Mouse (Mus musculus) forebrain, embryonic 12.5 days (tissue): Measurements from ENCODE around the gene Evi2. TPM values are rescaled to one million over a fixed set of nuclear protein-coding genes. Genes with fewer than 3 reads are reported as not detected.

Experiments used
- ATAC-seq: fragments of 200-750 bp; cut with Nextera tagmentation; 2 replicates; pipeline ENCODE4 v1.8.0; 2017; ENCODE audit warnings: moderate TSS enrichment; ENCODE audit not compliant: low FRiP score
- H3K27ac ChIP-seq: fragments of 300-500 bp; sonication (generic); 2 replicates; pipeline ENCODE4 v1.5.1; 2016; ENCODE audit warnings: mild to moderate bottlenecking
- H3K27me3 ChIP-seq: fragments of 300-500 bp; sonication (generic); 2 replicates; pipeline ENCODE4 v1.6.1; 2016; ENCODE audit warnings: mild to moderate bottlenecking
- H3K36me3 ChIP-seq: fragments of 300-500 bp; sonication (generic); replicated peaks from 2 replicates; pipeline ENCODE4 v1.6.1; 2016; ENCODE audit warnings: mild to moderate bottlenecking
- H3K4me1 ChIP-seq: fragments of 300-500 bp; sonication (generic); 2 replicates; pipeline ENCODE4 v1.6.1; 2016
- H3K4me2 ChIP-seq: fragments of 300-500 bp; sonication (generic); 2 replicates; pipeline ENCODE4 v1.6.1; 2016; ENCODE audit warnings: mild to moderate bottlenecking, moderate library complexity
- H3K4me3 ChIP-seq: fragments of 300-500 bp; sonication (generic); replicated peaks from 2 replicates; pipeline ENCODE4 v1.5.1; 2016; ENCODE audit warnings: mild to moderate bottlenecking
- H3K9ac ChIP-seq: fragments of 300-500 bp; sonication (generic); 2 replicates; pipeline ENCODE4 v1.6.1; 2016; ENCODE audit warnings: mild to moderate bottlenecking
- H3K9me3 ChIP-seq: fragments of 300-500 bp; sonication (generic); 2 replicates; pipeline ENCODE4 v1.6.1; 2016
- WGBS: fragments of 180-500 bp; shearing (Covaris S2); methylation state at CpG from one replicate; pipeline ENCODE4 v1.1.7; 2016; 5-methylcytosine and 5-hydroxymethylcytosine counted together
- polyA plus RNA-seq: library from polyadenylated mRNA; unstranded; fragments of >200 nt; fragmentation: Nextera tagmentation; extraction: Ambion mirVana; gene quantifications from 2 replicates; pipeline ENCODE4 v1.2.1, GENCODE M21; 2016

Evi2 gene
- polyA plus RNA-seq, 1 experiment from 2014 or later = 1.0 TPM

DNA sequence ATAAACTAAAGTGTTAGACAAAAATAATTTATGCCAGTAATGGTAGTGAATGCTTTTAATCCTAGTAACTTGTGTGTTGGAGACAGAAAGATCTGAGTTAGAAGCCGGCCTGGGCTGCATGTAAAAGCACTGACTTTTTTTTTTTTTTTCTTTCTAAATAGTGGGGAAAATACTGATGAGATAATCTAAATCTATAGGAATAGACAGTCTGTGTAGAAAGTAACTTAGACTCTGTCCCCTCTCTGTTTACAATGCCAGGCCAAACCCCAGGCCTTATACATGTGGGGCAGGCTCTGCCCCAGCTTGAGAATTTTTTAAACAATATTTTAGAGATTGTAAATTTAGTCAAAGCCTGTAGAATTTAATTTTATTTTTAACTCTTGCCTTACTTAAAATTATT, 7.4 kb downstream of the Evi2 start:
- no peak overlapping the region for H3K9ac ChIP-seq
- no peak overlapping the region for H3K27ac ChIP-seq
- H3K9me3 ChIP-seq = no peaks in the 10 kb centered on the region
- H3K36me3 ChIP-seq = 0 out of 2 replicates have a peak, but pooled peaks cover 4% of the 10 kb centered on the region
- no peak for ATAC-seq
- 82% methylated on average over 1 of the region's 1 CpGs for WGBS
- no peak overlapping the region for H3K4me2 ChIP-seq
- no peaks in the 10 kb centered on the region for H3K27me3 ChIP-seq
- H3K4me3 ChIP-seq = no peak overlapping the region
- no peaks in the 10 kb centered on the region for H3K4me1 ChIP-seq

DNA sequence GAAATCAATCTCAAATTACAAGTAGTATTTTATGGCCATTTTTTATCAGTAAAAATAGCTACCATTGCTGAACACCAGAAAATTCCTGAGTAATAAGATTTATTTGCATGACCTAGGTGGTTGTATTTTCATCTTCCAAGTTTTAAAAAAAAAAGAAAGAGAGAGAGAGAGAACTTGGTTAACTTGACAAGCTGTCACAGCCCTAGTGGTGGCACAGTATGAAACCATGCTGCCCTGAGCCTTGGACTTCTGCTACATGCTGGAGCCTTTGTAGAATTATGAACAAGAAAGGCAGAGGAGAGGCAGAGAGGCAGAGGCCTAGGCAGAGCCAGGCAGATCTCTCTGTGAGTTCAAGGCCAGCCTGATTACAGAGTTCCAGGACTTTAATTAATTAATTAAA, 8.5 kb downstream of the Evi2 start:
- H3K36me3 ChIP-seq = 0 out of 2 replicates have a peak, but pooled peaks cover 4% of the 10 kb centered on the region
- no peaks in the 10 kb centered on the region for H3K27me3 ChIP-seq
- H3K9me3 ChIP-seq = no peaks in the 10 kb centered on the region
- no peak overlapping the region for H3K4me3 ChIP-seq
- no peak overlapping the region for H3K4me2 ChIP-seq
- H3K4me1 ChIP-seq = no peaks in the 10 kb centered on the region
- no peak overlapping the region for H3K27ac ChIP-seq
- ATAC-seq = no peak
- no peak overlapping the region for H3K9ac ChIP-seq

DNA sequence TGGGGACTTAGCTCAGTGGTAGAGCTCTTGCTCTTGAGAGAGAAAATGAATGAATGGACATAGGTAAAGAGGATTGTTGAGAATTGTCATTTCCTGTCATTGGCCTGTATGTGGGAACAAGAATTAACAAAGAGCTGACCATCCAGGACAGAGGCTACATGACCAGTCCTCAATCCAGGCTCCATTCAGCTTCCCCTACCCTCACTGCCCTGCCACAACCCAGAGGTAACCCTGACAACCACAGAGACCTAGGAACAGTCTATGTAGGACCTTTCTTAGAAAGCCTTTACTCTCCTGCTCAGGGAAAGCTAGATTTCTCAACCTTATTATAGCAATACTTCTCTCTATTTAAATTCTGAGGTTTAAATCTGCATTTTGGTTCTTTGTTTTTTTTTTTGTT, 9.6 kb downstream of the Evi2 start:
- no peaks in the 10 kb centered on the region for H3K4me1 ChIP-seq
- no peak overlapping the region for H3K4me2 ChIP-seq
- ATAC-seq = no peak
- H3K4me3 ChIP-seq = no peak overlapping the region
- 0 out of 2 replicates have a peak, but pooled peaks cover 4% of the 10 kb centered on the region for H3K36me3 ChIP-seq
- H3K27ac ChIP-seq = no peak overlapping the region
- no peaks in the 10 kb centered on the region for H3K27me3 ChIP-seq
- no peaks in the 10 kb centered on the region for H3K9me3 ChIP-seq
- H3K9ac ChIP-seq = no peak overlapping the region

DNA sequence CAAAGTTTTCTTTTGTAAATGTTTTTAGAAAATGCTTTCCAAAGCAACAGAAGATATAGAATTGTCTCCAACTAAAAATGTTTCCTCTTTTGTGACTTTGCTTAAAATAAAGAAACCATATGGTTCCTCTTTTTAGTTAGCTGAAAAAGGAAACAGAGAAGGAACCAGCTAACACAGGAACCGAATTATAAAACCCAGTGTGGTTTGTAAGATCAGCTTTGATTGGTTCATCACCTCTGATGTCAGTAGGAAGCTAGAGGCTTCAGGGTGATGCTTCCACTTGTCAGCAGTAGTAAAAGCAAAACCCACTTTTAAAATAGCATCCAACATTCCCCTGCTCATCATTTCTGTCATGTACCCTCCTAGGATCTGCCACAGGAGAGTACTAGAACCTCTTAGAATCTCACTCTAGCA, 10.5 kb downstream of the Evi2 start:
- ATAC-seq = no peak
- no peak overlapping the region for H3K4me3 ChIP-seq
- H3K27me3 ChIP-seq = no peaks in the 10 kb centered on the region
- H3K4me1 ChIP-seq = no peaks in the 10 kb centered on the region
- 76% methylated on average over 1 of the region's 1 CpGs for WGBS
- no peaks in the 10 kb centered on the region for H3K9me3 ChIP-seq
- 0 out of 2 replicates have a peak, but pooled peaks cover 4% of the 10 kb centered on the region for H3K36me3 ChIP-seq
- no peak overlapping the region for H3K27ac ChIP-seq
- H3K9ac ChIP-seq = no peak overlapping the region
- H3K4me2 ChIP-seq = no peak overlapping the region

GRCm38 (mm10) chr11:79519299-79519698, 11.1 kb downstream of the Evi2 start:
- H3K9me3 ChIP-seq = no peaks in the 10 kb centered on the region
- no peak overlapping the region for H3K27ac ChIP-seq
- 94% methylated on average over 6 of the region's 6 CpGs for WGBS
- H3K36me3 ChIP-seq = no peaks in the 10 kb centered on the region
- no peaks in the 10 kb centered on the region for H3K4me1 ChIP-seq
- no peak overlapping the region for H3K4me3 ChIP-seq
- H3K4me2 ChIP-seq = no peak overlapping the region
- no peaks in the 10 kb centered on the region for H3K27me3 ChIP-seq
- H3K9ac ChIP-seq = no peak overlapping the region
- ATAC-seq = no peak

GRCm38 (mm10) chr11:79515798-79516197, 14.6 kb downstream of the Evi2 start:
- H3K36me3 ChIP-seq = no peaks in the 10 kb centered on the region
- no peak overlapping the region for H3K27ac ChIP-seq
- no peak for ATAC-seq
- H3K9me3 ChIP-seq = no peaks in the 10 kb centered on the region
- no peak overlapping the region for H3K9ac ChIP-seq
- no peak overlapping the region for H3K4me3 ChIP-seq
- H3K4me1 ChIP-seq = no peaks in the 10 kb centered on the region
- H3K27me3 ChIP-seq = no peaks in the 10 kb centered on the region
- WGBS = 94% methylated on average over 2 of the region's 2 CpGs
- H3K4me2 ChIP-seq = no peak overlapping the region

DNA sequence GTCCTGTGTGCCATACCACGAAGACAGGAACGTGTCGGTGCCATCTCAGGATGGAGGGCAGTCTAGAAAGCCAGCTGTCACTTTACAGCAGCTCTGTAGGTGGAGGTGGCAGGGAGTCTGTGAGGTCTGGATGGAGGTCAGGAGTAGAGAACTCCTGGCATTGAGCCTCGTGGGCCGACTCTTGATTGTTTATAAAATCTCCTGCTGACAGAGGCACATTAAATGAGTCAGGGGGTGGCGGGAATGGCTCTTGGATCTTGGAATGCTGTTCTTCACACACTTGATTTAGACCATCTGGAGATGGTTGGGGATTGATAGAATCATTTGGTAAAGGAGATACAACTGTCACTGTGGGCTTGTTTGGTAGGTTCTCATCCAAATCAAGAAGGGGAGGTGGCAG, 15.1 kb downstream of the Evi2 start:
- Histone ChIP-seq H3K36me3 (no peaks in the 10 kb centered on the region), H3K9ac (no peak overlapping the region), H3K27me3 (no peaks in the 10 kb centered on the region), H3K27ac (no peak overlapping the region), H3K4me3 (no peak overlapping the region), H3K4me2 (no peak overlapping the region), H3K9me3 (no peaks in the 10 kb centered on the region), H3K4me1 (no peaks in the 10 kb centered on the region)
- no peak for ATAC-seq
- 89% methylated on average over 6 of the region's 6 CpGs for WGBS

- Histone ChIP-seq H3K9ac (no peak overlapping the region), H3K27ac (no peak overlapping the region)
- WGBS = 95% methylated on average over 3 of the region's 3 CpGs
These were observed 18.4 kb downstream of the Evi2 start for GRCm38 (mm10) chr11:79511970-79512369.

GRCm38 (mm10) chr11:79504506-79504905, 25.9 kb downstream of the Evi2 start:
- Histone ChIP-seq H3K27ac (no peak overlapping the region), H3K36me3 (no peaks in the 10 kb centered on the region), H3K4me3 (no peak overlapping the region), H3K27me3 (no peaks in the 10 kb centered on the region), H3K4me2 (no peak overlapping the region), H3K9me3 (no peaks in the 10 kb centered on the region), H3K9ac (no peak overlapping the region), H3K4me1 (peaks cover 19% of the 10 kb centered on the region)
- WGBS = 68% methylated on average over 7 of the region's 7 CpGs
- no peak for ATAC-seq

More at GRCm38 (mm10) chr11:79511970-79512369, 18.4 kb downstream of the Evi2 start:
- Histone ChIP-seq H3K4me1 (no peaks in the 10 kb centered on the region), H3K27me3 (no peaks in the 10 kb centered on the region), H3K4me3 (no peak overlapping the region), H3K9me3 (no peaks in the 10 kb centered on the region), H3K4me2 (no peak overlapping the region), H3K36me3 (no peaks in the 10 kb centered on the region)
- no peak for ATAC-seq

GRCm38 (mm10) chr11:79503845-79504244, 26.5 kb downstream of the Evi2 start, which contains the start of gene Omg:
Gene Omg (minus strand): TSS chr11:79504084.
- no peaks in the 10 kb centered on the region for H3K9me3 ChIP-seq
- H3K4me1 ChIP-seq = peaks cover 19% of the 10 kb centered on the region
- H3K4me3 ChIP-seq = no peak within 1 kb of the TSS
- peak; percentile 51; the same call in 1 of the 2 replicates for ATAC-seq
- no peaks in the 10 kb centered on the region for H3K36me3 ChIP-seq
- H3K27ac ChIP-seq = peak within 1 kb of the TSS; percentile 62; the same call in 1 of the 2 replicates
- no peak within 1 kb of the TSS for H3K9ac ChIP-seq
- H3K4me2 ChIP-seq = no peak within 1 kb of the TSS
- WGBS = 28% methylated on average over 8 of the region's 8 CpGs
- no peaks in the 10 kb centered on the region for H3K27me3 ChIP-seq

DNA sequence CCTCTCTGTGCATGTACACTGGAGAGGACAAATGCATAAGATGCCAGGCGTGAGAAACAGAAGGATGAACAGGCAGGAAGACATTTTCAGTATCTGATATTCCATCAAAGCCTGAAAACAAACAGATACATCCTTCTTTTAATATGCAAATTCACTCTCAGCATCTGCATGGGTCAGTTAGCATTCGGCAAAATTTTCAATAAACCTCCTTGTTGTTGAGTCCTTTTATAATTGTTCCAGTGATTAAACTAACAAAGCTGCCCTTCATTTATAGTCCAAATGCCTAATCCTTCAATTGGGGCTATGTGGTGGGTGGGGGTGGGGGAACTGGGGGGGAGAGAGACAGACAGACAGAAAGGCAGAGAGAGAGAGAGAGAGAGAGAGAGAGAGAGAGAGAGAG, 27.5 kb downstream of the Evi2 start:
- Histone ChIP-seq H3K27me3 (no peaks in the 10 kb centered on the region), H3K27ac (peak overlapping the region; percentile 59)
- ATAC-seq = no peak

DNA sequence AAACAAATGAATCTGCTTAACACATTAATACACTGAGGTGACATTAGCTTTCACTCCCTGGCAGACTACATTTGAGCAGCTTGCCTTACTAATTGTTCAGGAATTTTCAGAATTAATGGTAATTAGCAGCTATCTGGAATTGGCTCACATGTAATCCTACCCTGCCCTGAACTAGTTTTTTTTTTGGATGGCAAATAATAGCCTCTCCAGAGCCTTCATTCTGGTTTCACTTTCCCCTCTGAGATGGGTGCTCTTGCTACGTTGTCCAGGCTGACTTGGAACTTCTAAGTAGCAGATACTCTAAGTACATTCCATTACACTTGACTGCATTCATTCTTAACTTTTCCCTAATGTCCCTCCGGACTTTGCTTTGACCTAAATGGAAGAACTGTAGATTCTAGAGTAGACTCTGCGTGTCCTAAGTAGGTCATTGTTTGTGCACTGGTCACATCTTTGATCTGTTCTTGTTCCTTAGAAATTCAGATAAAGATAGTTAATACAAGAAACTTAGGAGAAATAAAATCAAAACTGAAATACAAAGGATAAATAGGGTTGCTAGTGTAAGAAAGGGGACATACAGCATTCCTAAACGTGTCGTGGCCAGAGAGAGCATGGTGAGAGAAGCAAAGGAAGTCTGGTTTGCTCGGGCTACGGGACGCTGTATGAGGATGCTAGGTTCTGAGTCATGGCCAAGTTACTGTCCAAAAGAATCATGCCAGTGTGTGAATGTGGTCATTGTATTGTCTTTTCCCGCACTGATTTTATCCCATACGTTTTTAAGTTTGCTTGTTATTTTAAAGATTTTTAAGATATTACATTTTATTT, 35.2 kb downstream of the Evi2 start:
- peaks cover 9% of the 10 kb centered on the region; the same call in 1 of the 2 replicates for H3K4me1 ChIP-seq
- H3K9ac ChIP-seq = no peak overlapping the region
- no peaks in the 10 kb centered on the region for H3K27me3 ChIP-seq
- no peak overlapping the region for H3K4me3 ChIP-seq
- 54% methylated on average over 10 of the region's 10 CpGs for WGBS
- no peaks in the 10 kb centered on the region for H3K9me3 ChIP-seq
- 0 out of 2 replicates have a peak overlapping the region, but pooled peaks have one; percentile 31 for H3K27ac ChIP-seq
- no peak overlapping the region for H3K4me2 ChIP-seq
- no peak for ATAC-seq
- H3K36me3 ChIP-seq = peaks cover 10% of the 10 kb centered on the region; the same call in 1 of the 2 replicates

More for the DNA sequence above, 27.5 kb downstream of the Evi2 start:
- no peaks in the 10 kb centered on the region for H3K36me3 ChIP-seq
- peaks cover 19% of the 10 kb centered on the region for H3K4me1 ChIP-seq
- H3K9ac ChIP-seq = no peak overlapping the region
- WGBS = 19% methylated on average over 2 of the region's 2 CpGs
- 0 out of 2 replicates have a peak overlapping the region, but pooled peaks have one; percentile 17 for H3K4me2 ChIP-seq
- H3K9me3 ChIP-seq = no peaks in the 10 kb centered on the region
- no peak overlapping the region for H3K4me3 ChIP-seq

DNA sequence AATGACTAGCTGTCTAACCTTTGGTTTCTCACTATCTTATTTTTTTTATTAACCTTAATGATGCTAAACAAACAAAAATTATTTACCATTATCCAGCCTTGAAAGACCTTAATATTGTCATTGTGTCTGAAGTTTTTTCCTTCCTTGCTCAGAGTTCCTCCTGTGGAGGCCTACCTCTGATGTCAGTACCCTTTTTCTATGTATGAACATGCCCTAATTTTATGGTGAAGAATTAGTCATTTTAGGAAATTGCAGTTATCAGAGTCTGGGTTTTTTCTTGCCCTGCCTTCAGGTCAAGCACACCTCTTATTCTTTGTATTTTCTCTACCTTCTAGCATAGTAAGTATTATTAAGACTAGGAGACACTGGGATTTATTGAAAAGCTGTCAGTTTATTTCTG, 45.7 kb downstream of the Evi2 start:
- Histone ChIP-seq H3K36me3 (peaks cover 22% of the 10 kb centered on the region), H3K4me2 (no peak overlapping the region)

More for the DNA sequence above, 45.7 kb downstream of the Evi2 start:
- no peak for ATAC-seq
- no peaks in the 10 kb centered on the region for H3K27me3 ChIP-seq
- no peak overlapping the region for H3K4me3 ChIP-seq
- no peaks in the 10 kb centered on the region for H3K4me1 ChIP-seq
- H3K9me3 ChIP-seq = no peaks in the 10 kb centered on the region
- no peak overlapping the region for H3K9ac ChIP-seq
- no peak overlapping the region for H3K27ac ChIP-seq
